Mouse (Mus musculus): ENCODE measurements at regions not wholly inside any gene's neighbourhood (a gene's known extent, or its start where the extent isn't known, plus 50 kb on each side); places are given as distances from the start of the nearest gene placed in this dataset.

DNA sequence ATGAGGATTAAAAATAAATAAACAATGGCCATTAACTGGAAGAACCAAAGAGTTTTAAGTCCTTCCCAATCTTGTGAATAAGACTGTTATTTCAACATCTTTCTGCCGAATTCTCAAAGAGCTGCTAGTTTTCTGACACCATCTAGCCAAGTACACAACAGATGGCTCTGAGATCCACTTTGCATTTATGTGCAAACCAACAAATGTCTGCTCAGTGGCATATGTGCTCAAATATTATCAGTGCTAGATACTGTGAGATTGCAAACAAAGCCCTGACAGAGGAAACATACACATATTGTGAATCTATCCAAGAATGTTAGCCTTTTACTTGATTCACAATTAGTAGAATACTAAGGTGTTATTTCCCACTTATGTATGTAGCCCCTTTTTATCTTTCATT, 447.6 kb upstream of the Adam24 start:
- TF ChIP-seq MAFK (IDR thresholded peaks at IDR 0.05; ENCODE audit: insufficient read depth, low read depth, low read length) (no peak), CHD2 (IDR thresholded peaks at IDR 0.05; ENCODE audit: low read depth, low read length) (no peak), ZC3H11A (IDR thresholded peaks at IDR 0.05; ENCODE audit: borderline replicate concordance, low read depth, low read length) (no peak), ZNF384 (IDR thresholded peaks at IDR 0.05; ENCODE audit: low read depth, low read length) (no peak), HCFC1 (IDR thresholded peaks at IDR 0.05; ENCODE audit: borderline replicate concordance, insufficient read depth, low read length) (no peak)

Data from ES-E14 (cell line).